Mouse (Mus musculus) liver, postnatal 0 days (tissue): ENCODE results near the gene Cnpy1.

Source experiments
- CTCF ChIP-seq: sonication (generic); IDR thresholded peaks from 2 replicates; pipeline ENCODE4 v1.5.1; 2016; ENCODE audit warnings: antibody characterized with exemption, low read depth
- EP300 ChIP-seq: IDR thresholded peaks from 2 replicates; pipeline ENCODE4 v1.6.1; 2016; ENCODE audit warnings: antibody characterized with exemption, low read depth, mild to moderate bottlenecking

DNA sequence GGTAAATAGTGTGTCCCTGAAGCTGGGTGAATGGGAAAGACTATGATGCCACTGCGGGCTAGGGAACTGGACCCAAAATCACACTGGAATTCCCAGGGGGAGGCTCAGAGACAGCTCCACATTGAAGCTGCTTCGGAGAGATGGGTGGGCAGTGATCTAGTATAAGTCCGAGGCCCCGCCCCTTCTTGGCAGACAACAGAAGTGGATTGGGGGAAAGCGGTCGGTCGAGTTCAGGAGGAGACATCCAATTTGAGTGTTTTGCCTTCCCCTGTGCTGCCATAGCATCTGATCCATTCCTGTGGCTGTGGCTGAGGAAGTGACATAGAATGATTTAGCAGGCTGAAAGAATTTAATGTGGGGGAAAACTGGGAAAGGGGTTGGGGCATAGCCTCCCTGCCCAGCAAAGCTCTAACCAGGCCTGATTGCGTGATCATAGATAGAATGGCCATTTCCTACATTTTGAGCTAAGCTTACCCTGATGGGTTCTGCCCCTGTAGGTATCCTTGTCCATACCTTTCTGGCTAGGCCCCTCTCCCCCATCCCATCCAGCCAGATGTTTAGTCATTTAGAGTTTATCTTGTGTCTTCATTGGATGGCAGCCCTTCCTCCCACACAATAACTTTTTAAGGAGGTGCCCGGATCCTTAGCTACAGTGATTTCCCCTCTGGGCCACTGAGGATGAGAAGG is 88.4 kb downstream of the Cnpy1 start:
- TF ChIP-seq CTCF, result no peak
- TF ChIP-seq EP300, result no peak
